Mouse (Mus musculus): Measurements from ENCODE around the gene Fcrl1.

DNA sequence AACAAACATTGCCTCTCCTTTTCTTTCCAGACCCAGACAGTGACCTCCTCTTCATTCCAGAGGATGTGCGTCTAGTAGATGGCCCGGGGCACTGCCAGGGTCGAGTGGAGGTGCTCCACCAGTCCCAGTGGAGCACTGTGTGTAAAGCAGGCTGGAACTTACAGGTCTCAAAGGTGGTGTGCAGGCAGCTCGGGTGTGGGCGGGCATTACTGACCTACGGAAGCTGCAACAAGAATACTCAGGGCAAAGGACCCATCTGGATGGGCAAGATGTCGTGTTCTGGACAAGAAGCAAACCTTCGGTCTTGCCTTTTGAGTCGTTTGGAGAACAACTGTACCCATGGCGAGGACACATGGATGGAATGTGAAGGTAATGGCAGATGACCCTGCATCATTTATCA is 8.7 kb upstream of the Fcrl1 start:
- TF ChIP-seq CTCF (IDR thresholded peaks at IDR 0.05; ENCODE audit: low read depth) (no peak), EP300 (IDR thresholded peaks at IDR 0.05; ENCODE audit: low read depth) (no peak)

Data from liver, embryonic 14.5 days (tissue).